Mouse (Mus musculus): Measurements from ENCODE around the gene Hist1h2bc. TPM values are rescaled to one million over a fixed set of nuclear protein-coding genes. Genes with fewer than 3 reads are reported as not detected.
"Not testable (repeated sequence)": the region's sequence is repeated elsewhere in the genome, so short reads cannot be mapped to it uniquely, and the experiment has no call there.

The Hist1h2bc gene
- polyA plus RNA-seq, 1 experiment = 10.6 TPM

- H3K27me3 ChIP-seq (ENCODE audit: control insufficient read depth, insufficient read depth, low read length, poor library complexity, severe bottlenecking) = no peaks in the 10 kb centered on the region
- H3K9ac ChIP-seq (ENCODE audit: low read depth, poor library complexity, severe bottlenecking) = peak within 1 kb of the TSS; percentile 72
- H3K4me3 ChIP-seq (ENCODE audit: low read depth, low read length) = peak within 1 kb of the TSS; percentile 66
- peak within 1 kb of the TSS; percentile 59 for H3K27ac ChIP-seq (ENCODE audit: insufficient read depth, low read length)
- H3K4me1 ChIP-seq (ENCODE audit: control insufficient read depth, insufficient read depth, low read length) = no peaks in the 10 kb centered on the region
- no peaks in the 10 kb centered on the region for H3K9me3 ChIP-seq (replicated peaks; ENCODE audit: control insufficient read depth, insufficient read depth, low read length, poor library complexity, severe bottlenecking)
- H3K36me3 ChIP-seq (ENCODE audit: control insufficient read depth, insufficient read depth, low read length, poor library complexity, severe bottlenecking) = no peaks in the 10 kb centered on the region
- TF ChIP-seq CTCF (IDR thresholded peaks at IDR 0.05; ENCODE audit: low read depth, low read length) = no peak
- 0 out of 2 replicates have a peak, but pooled peaks have one; percentile 54 for TF ChIP-seq EP300 (IDR thresholded peaks at IDR 0.05; ENCODE audit: insufficient read depth, low read depth, low read length)
- peak; percentile 100 for TF ChIP-seq POLR2A (IDR thresholded peaks at IDR 0.05; ENCODE audit: insufficient read depth, low read length)
Observed at GRCm38 (mm10) chr13:23698300-23698693, 14.3 kb downstream of the Hist1h2bc start, which contains the start of gene Hist1h4c. Gene Hist1h4c (minus strand): TSS chr13:23698454.

GRCm38 (mm10) chr13:23698996-23699395, 15.0 kb downstream of the Hist1h2bc start:
- Histone ChIP-seq H3K4me1 (ENCODE audit: control insufficient read depth, insufficient read depth, low read length) (no peaks in the 10 kb centered on the region), H3K9ac (ENCODE audit: low read depth, poor library complexity, severe bottlenecking) (peak overlapping the region; percentile 40), H3K9me3 (replicated peaks; ENCODE audit: control insufficient read depth, insufficient read depth, low read length, poor library complexity, severe bottlenecking) (no peaks in the 10 kb centered on the region), H3K27ac (ENCODE audit: insufficient read depth, low read length) (no peak overlapping the region), H3K36me3 (ENCODE audit: control insufficient read depth, insufficient read depth, low read length, poor library complexity, severe bottlenecking) (no peaks in the 10 kb centered on the region), H3K4me3 (ENCODE audit: low read depth, low read length) (no peak overlapping the region), H3K27me3 (ENCODE audit: control insufficient read depth, insufficient read depth, low read length, poor library complexity, severe bottlenecking) (no peaks in the 10 kb centered on the region)
- TF ChIP-seq POLR2A (IDR thresholded peaks at IDR 0.05; ENCODE audit: insufficient read depth, low read length) (no peak), EP300 (IDR thresholded peaks at IDR 0.05; ENCODE audit: insufficient read depth, low read depth, low read length) (no peak), CTCF (IDR thresholded peaks at IDR 0.05; ENCODE audit: low read depth, low read length) (no peak)

- no peaks in the 10 kb centered on the region for H3K27me3 ChIP-seq (ENCODE audit: control insufficient read depth, insufficient read depth, low read length, poor library complexity, severe bottlenecking)
- TF ChIP-seq EP300 (IDR thresholded peaks at IDR 0.05; ENCODE audit: insufficient read depth, low read depth, low read length) (no peak), CTCF (IDR thresholded peaks at IDR 0.05; ENCODE audit: low read depth, low read length) (no peak), POLR2A (IDR thresholded peaks at IDR 0.05; ENCODE audit: insufficient read depth, low read length) (no peak)
- H3K9me3 ChIP-seq (replicated peaks; ENCODE audit: control insufficient read depth, insufficient read depth, low read length, poor library complexity, severe bottlenecking) = no peaks in the 10 kb centered on the region
- no peak overlapping the region for H3K27ac ChIP-seq (ENCODE audit: insufficient read depth, low read length)
- no peaks in the 10 kb centered on the region for H3K4me1 ChIP-seq (ENCODE audit: control insufficient read depth, insufficient read depth, low read length)
- no peak overlapping the region for H3K9ac ChIP-seq (ENCODE audit: low read depth, poor library complexity, severe bottlenecking)
- H3K36me3 ChIP-seq (ENCODE audit: control insufficient read depth, insufficient read depth, low read length, poor library complexity, severe bottlenecking) = no peaks in the 10 kb centered on the region
- no peak overlapping the region for H3K4me3 ChIP-seq (ENCODE audit: low read depth, low read length)
Observed at GRCm38 (mm10) chr13:23699767-23700166, 15.8 kb downstream of the Hist1h2bc start.

- H3K27ac ChIP-seq (ENCODE audit: insufficient read depth, low read length) = no peak overlapping the region
- no peaks in the 10 kb centered on the region for H3K9me3 ChIP-seq (replicated peaks; ENCODE audit: control insufficient read depth, insufficient read depth, low read length, poor library complexity, severe bottlenecking)
- TF ChIP-seq EP300 (IDR thresholded peaks at IDR 0.05; ENCODE audit: insufficient read depth, low read depth, low read length) (no peak), CTCF (IDR thresholded peaks at IDR 0.05; ENCODE audit: low read depth, low read length) (peak; percentile 47)
- no peaks in the 10 kb centered on the region for H3K27me3 ChIP-seq (ENCODE audit: control insufficient read depth, insufficient read depth, low read length, poor library complexity, severe bottlenecking)
- no peaks in the 10 kb centered on the region for H3K4me1 ChIP-seq (ENCODE audit: control insufficient read depth, insufficient read depth, low read length)
- H3K9ac ChIP-seq (ENCODE audit: low read depth, poor library complexity, severe bottlenecking) = no peak overlapping the region
- no peaks in the 10 kb centered on the region for H3K36me3 ChIP-seq (ENCODE audit: control insufficient read depth, insufficient read depth, low read length, poor library complexity, severe bottlenecking)
- no peak overlapping the region for H3K4me3 ChIP-seq (ENCODE audit: low read depth, low read length)
Observed at GRCm38 (mm10) chr13:23700786-23701520, 17.0 kb downstream of the Hist1h2bc start.

- Histone ChIP-seq H3K27ac (ENCODE audit: insufficient read depth, low read length) (no peak overlapping the region), H3K9ac (ENCODE audit: low read depth, poor library complexity, severe bottlenecking) (no peak overlapping the region), H3K36me3 (ENCODE audit: control insufficient read depth, insufficient read depth, low read length, poor library complexity, severe bottlenecking) (no peaks in the 10 kb centered on the region), H3K4me3 (ENCODE audit: low read depth, low read length) (no peak overlapping the region), H3K9me3 (replicated peaks; ENCODE audit: control insufficient read depth, insufficient read depth, low read length, poor library complexity, severe bottlenecking) (no peaks in the 10 kb centered on the region), H3K4me1 (ENCODE audit: control insufficient read depth, insufficient read depth, low read length) (no peaks in the 10 kb centered on the region), H3K27me3 (ENCODE audit: control insufficient read depth, insufficient read depth, low read length, poor library complexity, severe bottlenecking) (no peaks in the 10 kb centered on the region)
- TF ChIP-seq POLR2A (IDR thresholded peaks at IDR 0.05; ENCODE audit: insufficient read depth, low read length) (no peak), EP300 (IDR thresholded peaks at IDR 0.05; ENCODE audit: insufficient read depth, low read depth, low read length) (no peak), CTCF (IDR thresholded peaks at IDR 0.05; ENCODE audit: low read depth, low read length) (no peak)
Observed at GRCm38 (mm10) chr13:23702220-23702619, 18.2 kb downstream of the Hist1h2bc start.

GRCm38 (mm10) chr13:23702801-23703200, 18.8 kb downstream of the Hist1h2bc start:
- H3K4me3 ChIP-seq (ENCODE audit: low read depth, low read length) = not testable (repeated sequence)

More at GRCm38 (mm10) chr13:23702801-23703200, 18.8 kb downstream of the Hist1h2bc start:
- not testable (repeated sequence) for H3K36me3 ChIP-seq (ENCODE audit: control insufficient read depth, insufficient read depth, low read length, poor library complexity, severe bottlenecking); H3K27ac ChIP-seq (ENCODE audit: insufficient read depth, low read length); H3K4me1 ChIP-seq (ENCODE audit: control insufficient read depth, insufficient read depth, low read length); H3K27me3 ChIP-seq (ENCODE audit: control insufficient read depth, insufficient read depth, low read length, poor library complexity, severe bottlenecking); H3K9me3 ChIP-seq (replicated peaks; ENCODE audit: control insufficient read depth, insufficient read depth, low read length, poor library complexity, severe bottlenecking); H3K9ac ChIP-seq (ENCODE audit: low read depth, poor library complexity, severe bottlenecking)
